Mouse (Mus musculus) gastrocnemius, adult 18-20 months (tissue): ENCODE data around the gene Adra1d. TPM values are rescaled to one million over a fixed set of nuclear protein-coding genes. Genes with fewer than 3 reads are reported as not detected.

Experiments
- DNase-seq: peaks from one replicate; pipeline ENCODE4 v3.0.0; 2021; ENCODE audit warnings: low spot score
- total RNA-seq, 2 experiments: library from RNA; stranded (reverse); gene quantifications; 2 replicates each; pipeline ENCODE4 v1.2.3; 2021

Gene Adra1d
- total RNA-seq, 2 experiments from 2014 or later, result 0.50 to 0.88 TPM

DNA sequence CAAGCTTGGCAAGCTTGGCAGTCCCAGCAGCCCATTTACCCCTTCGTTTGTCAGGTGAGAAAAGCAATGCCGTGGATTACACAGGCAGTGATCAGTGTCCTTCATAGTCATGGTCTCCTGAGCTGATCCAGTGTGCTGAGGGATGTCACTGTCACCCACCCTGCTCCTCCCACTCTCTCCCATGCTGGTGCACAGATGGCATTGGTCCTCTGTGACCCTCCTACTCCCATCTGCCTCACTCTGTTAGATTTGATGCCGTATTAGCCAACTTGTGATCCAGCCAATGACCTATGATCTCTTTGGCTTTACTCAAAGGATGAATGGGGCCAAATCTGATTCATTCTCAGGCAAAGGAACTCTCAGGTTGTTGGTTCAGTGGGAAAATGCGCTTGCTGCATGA, 20.4 kb downstream of the Adra1d start:
- no peak for DNase-seq

GRCm38 (mm10) chr2:131539780-131540179, 22.3 kb downstream of the Adra1d start:
- DNase-seq, result no peak

- DNase-seq, result no peak
These were observed 23.7 kb downstream of the Adra1d start for GRCm38 (mm10) chr2:131538341-131538740.

DNA sequence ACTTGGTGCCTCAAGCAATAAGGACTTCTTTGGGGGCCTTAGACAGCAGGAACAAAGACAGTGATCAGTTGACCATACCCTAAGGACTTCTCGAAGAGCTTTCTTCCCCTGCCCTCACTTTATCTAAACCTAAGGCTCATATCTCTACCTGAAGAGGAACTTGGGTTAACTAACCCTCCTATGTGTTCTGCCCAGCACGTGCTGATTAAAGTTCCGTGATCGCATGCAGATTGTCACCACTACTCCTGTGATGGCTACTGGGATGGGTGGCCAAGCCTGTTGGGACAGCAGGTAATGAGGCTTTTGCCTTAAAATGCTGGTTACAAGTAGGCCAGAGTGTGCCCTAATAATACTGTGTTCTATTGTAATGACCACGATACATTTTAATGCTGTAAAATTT, 26.9 kb downstream of the Adra1d start:
- no peak for DNase-seq

DNA sequence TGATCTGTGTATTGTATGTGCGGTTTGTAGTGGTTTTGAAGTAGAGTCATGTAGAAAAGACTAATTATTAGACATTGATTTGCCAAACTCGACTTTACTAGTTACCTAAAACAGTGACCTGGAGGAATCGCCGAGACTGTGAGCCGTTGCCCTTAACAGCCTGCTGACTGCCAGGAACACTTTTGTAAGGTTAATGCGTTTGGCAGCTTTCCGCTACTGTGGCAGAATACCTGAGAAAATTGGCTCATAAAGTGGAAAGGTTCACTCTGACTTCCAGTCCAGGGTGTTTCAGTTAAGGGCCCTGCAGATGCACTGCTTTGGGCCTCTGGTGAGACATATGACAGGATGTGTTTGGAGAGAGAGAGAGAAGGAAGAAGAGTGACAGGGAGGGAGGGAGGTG, 30.8 kb downstream of the Adra1d start:
- no peak for DNase-seq

DNA sequence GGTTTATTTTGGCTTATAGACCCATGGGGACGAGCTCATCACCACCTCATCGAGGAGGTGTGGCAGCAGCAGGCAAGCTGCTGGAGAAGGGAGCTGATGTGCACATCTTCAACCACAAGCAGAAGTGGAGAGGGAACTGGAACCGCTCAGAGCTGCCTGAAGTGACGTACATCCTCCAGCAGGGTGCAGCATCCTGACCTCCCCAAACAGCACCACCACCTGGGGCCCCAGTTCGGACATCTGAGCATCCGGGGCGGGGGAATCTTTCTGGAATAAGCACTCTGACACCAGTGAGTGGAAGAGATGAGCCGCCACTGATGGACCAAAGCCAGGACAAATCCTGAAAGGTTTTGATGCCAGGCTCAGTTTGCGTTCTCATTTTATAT, 31.5 kb downstream of the Adra1d start:
- DNase-seq, result peak; percentile 56

DNA sequence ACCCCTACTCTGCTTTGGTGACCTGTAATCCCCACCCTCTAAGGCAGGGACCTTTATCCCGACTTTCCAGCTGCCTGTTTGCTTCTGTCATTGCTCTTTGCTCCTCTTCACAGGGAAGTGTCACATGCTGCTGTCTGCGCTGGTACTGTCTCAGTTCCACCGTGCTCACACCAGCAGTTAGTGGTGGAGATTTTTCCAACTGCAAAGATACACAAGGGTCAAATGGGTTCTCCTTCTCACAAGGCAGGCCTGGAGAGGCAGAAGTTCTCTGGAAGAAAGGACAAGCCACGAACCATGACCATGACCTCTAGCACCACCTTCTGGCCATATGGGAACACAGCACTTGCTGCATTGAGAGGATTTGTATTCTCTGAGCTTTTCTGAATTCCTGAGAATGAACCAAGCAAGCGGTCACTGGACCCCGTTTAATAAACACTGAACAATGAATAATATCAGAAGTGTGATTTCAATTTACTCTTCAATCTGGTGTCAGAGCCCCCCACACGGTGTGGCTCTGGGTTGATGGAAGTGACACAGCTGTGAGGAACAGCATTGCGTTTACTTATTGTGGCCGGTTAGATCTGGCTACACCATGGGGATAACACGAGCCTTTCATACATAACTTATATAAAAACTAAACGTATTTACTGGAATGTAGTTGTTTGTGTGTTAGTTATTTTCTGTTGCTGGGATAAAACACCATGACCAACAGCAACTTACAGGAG, 32.0 kb downstream of the Adra1d start:
- peak; percentile 59 for DNase-seq

- no peak for DNase-seq
These were observed 35.0 kb downstream of the Adra1d start for GRCm38 (mm10) chr2:131527061-131527460.

- DNase-seq, result no peak
These were observed 41.3 kb downstream of the Adra1d start for GRCm38 (mm10) chr2:131520743-131521142.

DNA sequence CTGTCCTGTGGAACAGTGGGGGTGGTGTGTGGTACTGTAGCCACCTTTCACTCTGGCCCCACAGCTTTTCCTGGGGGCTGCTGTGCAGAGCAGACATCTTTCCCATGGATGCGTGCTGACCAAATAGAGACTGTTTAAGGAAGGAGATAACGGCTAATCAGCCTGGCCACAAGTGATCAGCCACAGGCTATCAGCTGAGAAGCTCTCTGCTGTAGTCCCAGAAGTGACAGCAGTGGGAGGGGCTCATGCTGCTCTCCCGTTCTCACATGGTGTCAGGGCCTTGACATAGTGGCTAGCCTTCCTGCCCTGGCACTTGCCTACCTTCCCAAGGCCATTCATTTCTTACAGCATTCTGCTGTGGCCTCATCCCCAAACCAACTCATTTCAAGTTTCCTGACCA, 43.3 kb downstream of the Adra1d start:
- no peak for DNase-seq

DNA sequence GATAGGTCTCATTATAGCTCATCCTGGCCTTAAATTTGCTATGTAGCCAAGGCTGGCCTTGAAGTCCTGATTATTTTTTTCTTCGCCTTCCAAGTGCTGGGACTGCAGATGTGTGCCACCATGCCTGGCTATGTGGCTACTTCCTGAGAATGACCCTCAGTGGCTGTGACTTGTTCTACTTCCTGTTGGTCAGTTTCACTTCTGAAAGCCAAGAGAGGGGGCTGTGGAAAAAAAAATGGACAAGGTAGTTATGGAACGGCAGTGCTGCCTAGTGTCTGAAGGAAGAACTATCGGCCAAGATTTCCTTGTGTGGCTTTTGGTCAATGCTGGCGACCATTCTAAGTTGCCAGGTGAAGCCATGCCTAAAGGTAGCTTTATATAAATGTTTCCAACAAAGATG, 44.5 kb downstream of the Adra1d start:
- no peak for DNase-seq

DNA sequence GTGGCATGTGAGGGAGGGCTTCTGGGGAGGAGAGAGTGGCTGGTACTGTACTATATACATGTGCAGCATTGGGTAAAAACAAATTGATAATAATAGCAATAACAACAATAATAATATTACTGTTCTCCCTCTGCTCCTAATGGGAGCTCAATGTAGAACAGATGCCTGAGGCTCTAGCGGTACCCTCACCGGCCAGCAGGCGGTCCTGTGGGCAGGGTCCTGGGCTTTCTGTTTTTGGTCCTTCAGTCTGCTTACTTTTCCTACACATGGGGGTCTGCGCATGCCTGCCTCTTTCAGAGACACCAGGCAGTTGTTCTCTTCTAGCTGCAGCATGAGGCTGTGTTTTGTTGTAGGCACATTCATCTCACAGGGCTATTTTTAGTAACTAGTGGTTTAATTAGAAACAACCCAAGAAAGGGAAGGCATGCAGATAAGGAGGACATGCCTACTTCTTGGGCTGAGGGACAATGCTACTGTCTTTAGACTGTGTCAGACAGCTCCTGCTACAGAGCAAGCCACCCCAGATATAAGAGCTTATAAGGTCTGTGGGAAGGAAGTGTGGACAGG, 47.9 kb downstream of the Adra1d start:
- DNase-seq, result no peak

DNA sequence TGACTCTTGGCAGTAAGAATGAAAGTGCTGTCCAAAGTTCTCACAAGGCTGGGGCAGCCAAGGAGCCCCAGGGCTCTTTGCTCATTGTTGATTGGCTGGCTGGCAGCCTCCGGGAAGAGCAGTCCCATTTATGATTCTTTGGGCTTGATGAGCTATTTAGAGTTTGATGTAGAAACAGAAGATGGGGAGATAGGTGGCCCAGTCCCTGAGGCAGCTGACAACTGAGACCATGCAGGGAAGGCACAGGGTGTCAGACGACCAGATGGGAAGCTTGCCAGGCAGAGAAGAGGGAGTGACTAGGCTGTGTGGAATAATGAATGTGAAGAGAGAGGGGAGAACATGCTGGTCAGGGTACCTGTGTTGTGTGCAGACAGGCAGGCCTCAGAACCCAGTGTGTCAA, 48.6 kb downstream of the Adra1d start:
- DNase-seq, result peak; percentile 60

DNA sequence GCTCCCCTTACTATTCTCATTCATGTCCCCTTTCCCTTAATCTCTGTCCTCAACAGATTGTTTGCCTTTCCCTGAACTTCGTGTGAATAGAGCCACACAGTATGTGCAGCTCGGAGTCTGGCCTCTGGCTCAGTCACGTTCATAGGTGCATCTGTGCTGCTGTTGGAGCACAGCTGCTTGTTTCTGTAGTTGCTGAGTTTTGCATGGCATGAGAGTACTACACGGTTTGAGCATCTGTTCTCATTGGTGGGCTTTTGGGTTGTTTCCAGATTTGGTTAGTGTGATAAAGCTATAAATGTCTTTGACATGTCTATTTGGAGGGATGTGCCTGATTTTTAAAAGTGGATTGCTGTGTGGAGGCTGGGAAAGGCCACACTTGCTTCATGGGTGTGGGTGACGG, 51.6 kb downstream of the Adra1d start:
- DNase-seq, result no peak

DNA sequence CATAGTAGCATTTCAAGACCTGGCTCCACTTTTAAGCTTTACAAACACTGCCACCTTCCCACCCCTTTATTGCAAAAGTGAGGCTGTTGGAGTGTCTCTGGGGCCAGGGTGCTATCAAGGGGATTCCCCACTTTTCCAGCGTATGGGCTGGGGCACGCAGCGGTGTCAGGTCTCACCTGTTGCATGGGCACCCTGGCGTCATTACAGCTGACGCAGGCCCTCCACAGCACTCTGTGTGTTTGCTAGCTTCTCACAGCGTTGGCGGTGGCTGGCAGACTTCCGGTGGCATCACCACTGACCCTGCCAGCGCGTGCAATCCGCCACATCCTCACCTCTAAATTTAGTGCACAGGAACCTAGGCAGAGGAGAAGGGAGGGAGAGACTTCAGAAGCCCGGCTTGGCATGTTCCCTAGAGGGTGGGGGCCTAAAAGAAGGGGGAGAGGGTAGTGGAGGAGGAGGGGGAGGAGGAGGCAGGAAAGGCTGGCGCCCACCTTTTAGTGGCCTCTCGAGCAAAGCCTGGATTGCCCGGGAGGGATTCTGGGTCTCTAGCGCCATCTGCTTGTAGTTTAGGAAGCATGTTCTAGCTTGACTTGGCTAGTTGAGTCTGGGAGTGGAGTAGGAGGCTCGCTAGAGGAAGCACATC, 52.3 kb downstream of the Adra1d start:
- peak; percentile 88 for DNase-seq

GRCm38 (mm10) chr2:131508501-131508900, 53.6 kb downstream of the Adra1d start:
- no peak for DNase-seq

DNA sequence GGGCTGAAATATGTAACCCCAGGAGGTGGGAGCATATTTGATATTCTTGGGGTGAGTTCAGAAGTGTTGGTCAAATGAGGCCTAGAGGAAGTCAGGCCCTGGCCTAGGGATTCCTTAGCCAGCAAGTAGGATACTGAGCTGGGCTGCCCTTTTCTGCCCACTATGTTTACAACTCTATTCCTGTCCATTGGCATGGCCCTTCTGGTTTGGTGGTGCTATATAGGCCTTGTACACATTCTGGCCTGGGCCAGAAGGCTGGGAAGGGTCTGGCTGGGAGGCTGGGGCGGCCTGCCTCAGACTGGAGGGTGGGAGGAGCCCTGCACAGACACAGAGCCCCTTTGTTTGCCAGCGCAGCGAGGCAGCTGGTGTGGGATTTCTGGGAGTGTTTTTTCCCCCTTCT, 55.7 kb downstream of the Adra1d start:
- DNase-seq, result peak; percentile 56

- no peak for DNase-seq
These were observed 56.7 kb downstream of the Adra1d start for GRCm38 (mm10) chr2:131505431-131505830.

GRCm38 (mm10) chr2:131502561-131502960, 59.5 kb downstream of the Adra1d start:
- DNase-seq, result no peak

DNA sequence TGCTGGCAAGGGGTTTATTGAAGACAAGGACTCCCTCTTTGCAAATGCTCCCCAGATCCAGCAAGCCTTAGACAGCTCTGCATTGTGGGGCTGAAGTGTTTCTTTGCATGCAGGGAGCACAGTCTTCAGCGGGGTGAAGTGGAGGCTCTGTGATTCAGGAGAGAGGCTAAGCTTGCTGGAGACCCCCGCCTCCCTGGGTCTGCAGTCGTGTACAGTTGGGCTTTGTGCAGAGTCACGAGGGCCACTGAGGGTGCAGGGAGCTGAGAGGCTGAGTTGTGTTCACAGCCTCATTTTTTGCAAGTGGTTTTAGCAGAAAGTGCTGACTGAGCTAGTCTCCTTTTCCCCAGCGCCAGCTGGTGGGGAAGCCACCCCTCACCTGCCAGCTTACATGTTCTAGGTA, 60.2 kb downstream of the Adra1d start:
- no peak for DNase-seq

DNA sequence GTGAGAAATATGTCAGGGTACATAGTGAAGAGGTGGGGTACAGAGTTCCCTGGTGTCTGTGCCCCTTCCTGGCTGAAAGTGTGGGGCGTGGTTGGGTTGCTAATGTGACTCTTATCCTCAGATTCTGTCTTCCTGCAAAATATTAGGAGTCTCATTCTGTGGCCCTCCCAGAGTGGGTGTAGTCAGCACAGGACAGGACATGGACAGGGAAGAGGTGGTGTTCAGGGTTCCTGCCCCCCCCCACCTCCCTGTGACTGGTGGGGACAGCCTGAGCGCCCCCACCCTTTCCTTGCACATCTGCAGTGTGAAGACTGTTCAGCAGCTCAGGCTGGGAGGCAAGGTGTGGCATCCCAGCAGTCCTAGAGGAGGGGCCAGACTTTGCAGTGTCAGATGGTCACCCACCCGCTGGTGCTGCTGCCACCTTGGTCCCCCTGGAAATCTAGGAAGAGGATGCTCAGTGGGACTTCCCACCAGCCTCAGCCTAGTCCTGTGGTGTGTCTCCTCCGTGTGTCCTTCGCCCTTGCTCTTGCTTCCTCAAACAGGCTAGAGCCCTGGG, 62.7 kb downstream of the Adra1d start:
- no peak for DNase-seq

- peak; percentile 61 for DNase-seq
These were observed 63.9 kb downstream of the Adra1d start for GRCm38 (mm10) chr2:131498219-131498618.
